Comparison of ENCODE assay signal across 7 mouse cellular contexts in the genomic region with DNA sequence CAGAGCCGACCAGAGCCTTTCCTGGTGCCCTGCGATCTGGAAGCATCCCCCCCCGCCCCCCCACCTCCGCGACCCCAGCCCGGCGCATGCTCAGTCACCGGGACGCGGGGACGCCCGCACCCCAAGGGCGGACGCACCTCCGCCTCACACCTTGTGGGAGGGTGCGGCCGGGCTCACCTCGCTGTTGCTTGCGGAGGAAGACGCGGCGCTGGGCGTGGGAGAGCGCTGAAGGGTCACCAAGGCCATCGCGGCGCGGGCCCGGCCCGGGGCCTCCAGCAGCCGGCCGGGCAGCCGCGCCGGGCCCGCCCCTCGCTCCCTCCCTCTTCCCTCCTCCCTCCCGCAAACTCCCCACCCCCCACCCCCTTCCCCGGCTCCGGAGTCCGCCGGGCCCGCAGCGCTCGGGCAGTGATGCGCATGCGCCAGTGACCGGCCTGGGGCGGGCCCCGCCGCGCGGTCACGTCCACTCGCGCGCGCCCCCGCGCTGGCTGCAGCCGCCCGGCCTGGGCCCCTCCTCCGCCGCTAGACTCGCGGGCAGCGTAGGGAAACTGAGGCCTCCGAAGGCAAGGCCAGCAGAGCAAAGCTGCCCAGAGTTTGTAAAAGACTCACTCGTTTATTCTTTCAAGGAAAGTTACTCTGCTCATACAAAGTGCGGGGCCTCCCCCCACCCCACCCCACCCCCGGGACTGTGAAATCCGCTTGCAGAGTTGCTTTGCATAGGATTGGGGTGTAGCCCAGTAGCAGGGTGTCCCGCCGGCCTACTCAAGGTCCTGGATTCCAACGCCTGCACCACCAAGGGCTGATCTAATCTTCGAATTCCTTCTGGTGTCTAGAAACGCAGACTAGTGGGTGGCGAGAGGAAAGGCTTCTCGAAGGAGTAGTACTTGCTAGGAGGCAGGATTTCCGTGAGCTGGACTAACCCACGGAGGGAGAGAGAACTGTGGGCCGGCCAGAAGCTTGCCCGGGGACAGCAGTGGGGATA. TPM values are rescaled to one million over a fixed set of nuclear protein-coding genes. Genes with fewer than 3 reads are reported as not detected.
A peak's percentile ranks its signal among the peaks of the same experiment; 100 is the strongest.
DNase-seq lines count a peak whose midpoint lies in the region; ATAC-seq and TF ChIP-seq lines count a peak whose summit lies in the region.

Gene Ssh1 (minus strand): TSS at position 408 of the 979 bp plus-strand sequence.

- H3K9ac ChIP-seq in embryonic facial prominence, embryonic 11.5 days (replicated peaks; ENCODE audit: low read length), result peak within 1 kb of the TSS; percentile 86
- peak within 1 kb of the TSS; percentile 94 for H3K9ac ChIP-seq in limb, embryonic 13.5 days
- peak within 1 kb of the TSS; percentile 89 for H3K9ac ChIP-seq in midbrain, embryonic 15.5 days

- peak within 1 kb of the TSS; percentile 64 for H3K4me2 ChIP-seq in embryonic facial prominence, embryonic 11.5 days (ENCODE audit: low read depth, low read length)
- H3K4me2 ChIP-seq in limb, embryonic 13.5 days (replicated peaks), result peak within 1 kb of the TSS; percentile 85
- H3K4me2 ChIP-seq in midbrain, embryonic 15.5 days, result peak within 1 kb of the TSS; percentile 92

- H3K4me1 ChIP-seq in embryonic facial prominence, embryonic 11.5 days (ENCODE audit: control insufficient read depth, insufficient read depth, low read length), result no peaks in the 10 kb centered on the region; the same call in 1 of the 2 replicates
- peaks cover 43% of the 10 kb centered on the region for H3K4me1 ChIP-seq in limb, embryonic 13.5 days
- H3K4me1 ChIP-seq in midbrain, embryonic 15.5 days, result peaks cover 42% of the 10 kb centered on the region
- H3K4me1 ChIP-seq in spleen, adult 2 months (ENCODE audit: control insufficient read depth, insufficient read depth, insufficient read length), result peaks cover 13% of the 10 kb centered on the region; the same call in 1 of the 2 replicates

- TF ChIP-seq POLR2A in spleen, adult 2 months (IDR thresholded peaks at IDR 0.05; ENCODE audit: low read depth, low read length), result no peak

- H3K27me3 ChIP-seq in embryonic facial prominence, embryonic 11.5 days (ENCODE audit: control insufficient read depth, insufficient read depth, low read length), result no peaks in the 10 kb centered on the region
- H3K27me3 ChIP-seq in limb, embryonic 13.5 days, result no peaks in the 10 kb centered on the region
- H3K27me3 ChIP-seq in midbrain, embryonic 15.5 days (replicated peaks), result no peaks in the 10 kb centered on the region
- no peaks in the 10 kb centered on the region for H3K27me3 ChIP-seq in spleen, adult 2 months (ENCODE audit: control insufficient read depth, insufficient read depth, low read length)

- DNase-seq in adrenal gland, adult 8-10 months, result peak; percentile 78
- DNase-seq in embryonic facial prominence, embryonic 11.5 days (ENCODE audit: low spot score), result peak; percentile 93
- peak; percentile 99 for DNase-seq in heart, adult 11 months
- peak; percentile 93 for DNase-seq in kidney, adult 18-20 months
- peak; percentile 42 to 82 for DNase-seq in spleen, adult 2 months (ENCODE audit: low read depth in 1 of 2, low spot score in 2 of 2)

- no peaks in the 10 kb centered on the region for H3K9me3 ChIP-seq in embryonic facial prominence, embryonic 11.5 days (replicated peaks; ENCODE audit: control insufficient read depth, low read length)
- no peaks in the 10 kb centered on the region for H3K9me3 ChIP-seq in limb, embryonic 13.5 days
- no peaks in the 10 kb centered on the region for H3K9me3 ChIP-seq in midbrain, embryonic 15.5 days

- peak; percentile 84 for ATAC-seq in embryonic facial prominence, embryonic 11.5 days (replicated peaks; ENCODE audit: insufficient number of reproducible peaks, low FRiP score, low TSS enrichment, low read depth)
- ATAC-seq in limb, embryonic 13.5 days (ENCODE audit: low FRiP score, low read depth), result peak; percentile 86
- ATAC-seq in midbrain, embryonic 15.5 days (replicated peaks), result peak; percentile 90

- peak within 1 kb of the TSS; percentile 83 for H3K27ac ChIP-seq in embryonic facial prominence, embryonic 11.5 days (replicated peaks; ENCODE audit: low read depth, low read length)
- H3K27ac ChIP-seq in limb, embryonic 13.5 days, result peak within 1 kb of the TSS; percentile 94
- H3K27ac ChIP-seq in midbrain, embryonic 15.5 days, result peak within 1 kb of the TSS; percentile 96
- H3K27ac ChIP-seq in spleen, adult 2 months (ENCODE audit: insufficient read depth, low read length), result peak within 1 kb of the TSS; percentile 82

- H3K4me3 ChIP-seq in embryonic facial prominence, embryonic 11.5 days (ENCODE audit: low read depth, low read length), result peak within 1 kb of the TSS; percentile 78
- peak within 1 kb of the TSS; percentile 91 for H3K4me3 ChIP-seq in limb, embryonic 13.5 days
- peak within 1 kb of the TSS; percentile 80 for H3K4me3 ChIP-seq in midbrain, embryonic 15.5 days
- H3K4me3 ChIP-seq in spleen, adult 2 months (ENCODE audit: extremely low read depth, insufficient read depth, insufficient read length), result peak within 1 kb of the TSS; percentile 97

- no peaks in the 10 kb centered on the region; the same call in none of the 2 replicates for H3K36me3 ChIP-seq in embryonic facial prominence, embryonic 11.5 days (replicated peaks; ENCODE audit: control insufficient read depth, insufficient read depth, low read depth, low read length)
- H3K36me3 ChIP-seq in limb, embryonic 13.5 days, result peaks cover 9% of the 10 kb centered on the region
- no peaks in the 10 kb centered on the region; the same call in 1 of the 2 replicates for H3K36me3 ChIP-seq in midbrain, embryonic 15.5 days (replicated peaks)
- H3K36me3 ChIP-seq in spleen, adult 2 months (ENCODE audit: control insufficient read depth, insufficient read depth, low read length), result peaks cover 2% of the 10 kb centered on the region; the same call in 1 of the 2 replicates

- WGBS in embryonic facial prominence, embryonic 11.5 days, result under 1% methylated on average over 68 of the region's 83 CpGs
- WGBS in limb, embryonic 13.5 days, result under 1% methylated on average over 57 of the region's 83 CpGs
- 1% methylated on average over 69 of the region's 83 CpGs for WGBS in midbrain, embryonic 15.5 days
- 2% methylated on average over 64 of the region's 83 CpGs for WGBS in spleen, adult 2 months

- no peak for TF ChIP-seq CTCF in spleen, adult 2 months (IDR thresholded peaks at IDR 0.05; ENCODE audit: extremely low read depth, insufficient read depth, insufficient read length, insufficient replicate concordance)

RNA-seq across cellular contexts. Expression of gene Ssh1, which starts in this region (rescaled TPM):
- 10 to 100 TPM; 17.3 to 32.2 (median 23.3) TPM for total RNA-seq in adrenal gland, adult 8-10 months (2022)
- polyA plus RNA-seq in embryonic facial prominence, embryonic 11.5 days (2014; fragmentation: Nextera tagmentation; extraction: Ambion mirVana), result 26.0 and 29.0 TPM in 2 replicates
- polyA plus RNA-seq in limb, embryonic 13.5 days (2015; fragmentation: Nextera tagmentation; extraction: Ambion mirVana), result 15.9 and 18.7 TPM in 2 replicates
- 11.7 and 15.1 TPM in 2 replicates for polyA plus RNA-seq in midbrain, embryonic 15.5 days (2015; fragmentation: Nextera tagmentation; extraction: Ambion mirVana)
- 16.4 and 18.9 TPM in 2 replicates for polyA plus RNA-seq in spleen, adult 2 months (2012; rRNA removed)

Comparison
In these comparisons a context has a peak if more than half of its experiments do, and no peak if none do; other contexts are left out.
1. Peak in every context shown above with its lines: DNase-seq, ATAC-seq, H3K4me3 ChIP-seq and H3K27ac ChIP-seq.